Mouse (Mus musculus): ENCODE data around the gene Soat2. TPM values are rescaled to one million over a fixed set of nuclear protein-coding genes. Genes with fewer than 3 reads are reported as not detected.

Gene Soat2
- polyA plus RNA-seq, 1 experiment from 2014 or later: 0.30 TPM

- no peak overlapping the region for H3K4me3 ChIP-seq (ENCODE audit: low read length)
- 34% methylated on average over 7 of the region's 7 CpGs for WGBS
- H3K36me3 ChIP-seq (ENCODE audit: control insufficient read depth, insufficient read depth, low read length): no peaks in the 10 kb centered on the region
- peaks cover 15% of the 10 kb centered on the region for H3K4me1 ChIP-seq (replicated peaks; ENCODE audit: control insufficient read depth, insufficient read depth, low read length)
- no peaks in the 10 kb centered on the region for H3K9me3 ChIP-seq (ENCODE audit: control insufficient read depth, low read length)
- no peak overlapping the region for H3K27ac ChIP-seq (ENCODE audit: low read length)
- no peak overlapping the region for H3K9ac ChIP-seq (ENCODE audit: low read length)
- no peak for ATAC-seq (ENCODE audit: low read depth)
- no peak overlapping the region for H3K4me2 ChIP-seq (ENCODE audit: low read depth, low read length)
- H3K27me3 ChIP-seq (ENCODE audit: control insufficient read depth, insufficient read depth, low read depth, low read length): no peaks in the 10 kb centered on the region
These were observed 41.4 kb downstream of the Soat2 start for GRCm38 (mm10) chr15:102191699-102192098.

GRCm38 (mm10) chr15:102192271-102192812 is 42.0 kb downstream of the Soat2 start:
- 48% methylated on average over 7 of the region's 7 CpGs for WGBS
- H3K9ac ChIP-seq (ENCODE audit: low read length): no peak overlapping the region
- ATAC-seq (ENCODE audit: low read depth): no peak

GRCm38 (mm10) chr15:102192820-102193386 is 42.6 kb downstream of the Soat2 start:
- no peak for ATAC-seq (ENCODE audit: low read depth)
- no peaks in the 10 kb centered on the region for H3K36me3 ChIP-seq (ENCODE audit: control insufficient read depth, insufficient read depth, low read length)
- 37% methylated on average over 5 of the region's 5 CpGs for WGBS
- no peak overlapping the region for H3K4me3 ChIP-seq (ENCODE audit: low read length)
- H3K9ac ChIP-seq (ENCODE audit: low read length): no peak overlapping the region
- no peak overlapping the region for H3K4me2 ChIP-seq (ENCODE audit: low read depth, low read length)
- no peaks in the 10 kb centered on the region for H3K9me3 ChIP-seq (ENCODE audit: control insufficient read depth, low read length)
- no peaks in the 10 kb centered on the region for H3K27me3 ChIP-seq (ENCODE audit: control insufficient read depth, insufficient read depth, low read depth, low read length)
- H3K4me1 ChIP-seq (replicated peaks; ENCODE audit: control insufficient read depth, insufficient read depth, low read length): peaks cover 8% of the 10 kb centered on the region
- no peak overlapping the region for H3K27ac ChIP-seq (ENCODE audit: low read length)

More at GRCm38 (mm10) chr15:102192271-102192812, 42.0 kb downstream of the Soat2 start:
- H3K4me2 ChIP-seq (ENCODE audit: low read depth, low read length): no peak overlapping the region
- no peaks in the 10 kb centered on the region for H3K9me3 ChIP-seq (ENCODE audit: control insufficient read depth, low read length)
- H3K27me3 ChIP-seq (ENCODE audit: control insufficient read depth, insufficient read depth, low read depth, low read length): no peaks in the 10 kb centered on the region
- no peak overlapping the region for H3K27ac ChIP-seq (ENCODE audit: low read length)
- H3K4me1 ChIP-seq (replicated peaks; ENCODE audit: control insufficient read depth, insufficient read depth, low read length): peaks cover 13% of the 10 kb centered on the region
- H3K4me3 ChIP-seq (ENCODE audit: low read length): no peak overlapping the region
- H3K36me3 ChIP-seq (ENCODE audit: control insufficient read depth, insufficient read depth, low read length): no peaks in the 10 kb centered on the region

- H3K4me2 ChIP-seq (ENCODE audit: low read depth, low read length): no peak overlapping the region
- peaks cover 5% of the 10 kb centered on the region for H3K4me1 ChIP-seq (replicated peaks; ENCODE audit: control insufficient read depth, insufficient read depth, low read length)
- H3K27me3 ChIP-seq (ENCODE audit: control insufficient read depth, insufficient read depth, low read depth, low read length): no peaks in the 10 kb centered on the region
- no peak overlapping the region for H3K9ac ChIP-seq (ENCODE audit: low read length)
- no peaks in the 10 kb centered on the region for H3K36me3 ChIP-seq (ENCODE audit: control insufficient read depth, insufficient read depth, low read length)
- no peak overlapping the region for H3K4me3 ChIP-seq (ENCODE audit: low read length)
- no peaks in the 10 kb centered on the region for H3K9me3 ChIP-seq (ENCODE audit: control insufficient read depth, low read length)
- H3K27ac ChIP-seq (ENCODE audit: low read length): no peak overlapping the region
- ATAC-seq (ENCODE audit: low read depth): no peak
- WGBS: 79% methylated on average over 4 of the region's 4 CpGs
These were observed 43.3 kb downstream of the Soat2 start for GRCm38 (mm10) chr15:102193652-102194051.

- Histone ChIP-seq H3K27me3 (ENCODE audit: control insufficient read depth, insufficient read depth, low read depth, low read length) (no peaks in the 10 kb centered on the region), H3K4me1 (replicated peaks; ENCODE audit: control insufficient read depth, insufficient read depth, low read length) (no peaks in the 10 kb centered on the region), H3K9me3 (ENCODE audit: control insufficient read depth, low read length) (no peaks in the 10 kb centered on the region), H3K4me2 (ENCODE audit: low read depth, low read length) (no peak overlapping the region), H3K4me3 (ENCODE audit: low read length) (no peak overlapping the region), H3K36me3 (ENCODE audit: control insufficient read depth, insufficient read depth, low read length) (no peaks in the 10 kb centered on the region), H3K27ac (ENCODE audit: low read length) (no peak overlapping the region), H3K9ac (ENCODE audit: low read length) (no peak overlapping the region)
- WGBS: 71% methylated on average over 4 of the region's 4 CpGs
- no peak for ATAC-seq (ENCODE audit: low read depth)
These were observed 44.1 kb downstream of the Soat2 start for GRCm38 (mm10) chr15:102194439-102194838.

GRCm38 (mm10) chr15:102195373-102195772 is 45.0 kb downstream of the Soat2 start:
- whole genome bisulfite sequencing: 51% methylated on average over 4 of the region's 4 CpGs
- Histone ChIP-seq H3K27me3 (ENCODE audit: control insufficient read depth, insufficient read depth, low read depth, low read length) (no peaks in the 10 kb centered on the region), H3K9me3 (ENCODE audit: control insufficient read depth, low read length) (no peaks in the 10 kb centered on the region), H3K4me1 (replicated peaks; ENCODE audit: control insufficient read depth, insufficient read depth, low read length) (no peaks in the 10 kb centered on the region), H3K27ac (ENCODE audit: low read length) (no peak overlapping the region), H3K4me3 (ENCODE audit: low read length) (no peak overlapping the region), H3K36me3 (ENCODE audit: control insufficient read depth, insufficient read depth, low read length) (no peaks in the 10 kb centered on the region), H3K9ac (ENCODE audit: low read length) (no peak overlapping the region), H3K4me2 (ENCODE audit: low read depth, low read length) (no peak overlapping the region)
- no peak for ATAC-seq (ENCODE audit: low read depth)

- ATAC-seq (ENCODE audit: low read depth): no peak
- Histone ChIP-seq H3K36me3 (ENCODE audit: control insufficient read depth, insufficient read depth, low read length) (no peaks in the 10 kb centered on the region; the same call in 1 of the 2 replicates), H3K4me1 (replicated peaks; ENCODE audit: control insufficient read depth, insufficient read depth, low read length) (peaks cover 3% of the 10 kb centered on the region; the same call in 1 of the 2 replicates), H3K4me3 (ENCODE audit: low read length) (no peak overlapping the region), H3K27me3 (ENCODE audit: control insufficient read depth, insufficient read depth, low read depth, low read length) (no peaks in the 10 kb centered on the region), H3K9ac (ENCODE audit: low read length) (no peak overlapping the region), H3K9me3 (ENCODE audit: control insufficient read depth, low read length) (no peaks in the 10 kb centered on the region), H3K27ac (ENCODE audit: low read length) (no peak overlapping the region), H3K4me2 (ENCODE audit: low read depth, low read length) (no peak overlapping the region)
- WGBS: 57% methylated on average over 4 of the region's 4 CpGs
These were observed 48.5 kb downstream of the Soat2 start for GRCm38 (mm10) chr15:102198841-102199240.

GRCm38 (mm10) chr15:102202971-102203834 is 52.9 kb downstream of the Soat2 start, which contains the start of gene Zfp740:
Gene Zfp740, plus strand, starts transcription at chr15:102203249.
- H3K4me2 ChIP-seq (ENCODE audit: low read depth, low read length): peak within 1 kb of the TSS; percentile 76
- ATAC-seq (ENCODE audit: low read depth): peak; percentile 98
- no peaks in the 10 kb centered on the region for H3K27me3 ChIP-seq (ENCODE audit: control insufficient read depth, insufficient read depth, low read depth, low read length)
- WGBS: under 1% methylated on average over 54 of the region's 68 CpGs
- H3K4me3 ChIP-seq (ENCODE audit: low read length): peak within 1 kb of the TSS; percentile 85
- no peaks in the 10 kb centered on the region for H3K9me3 ChIP-seq (ENCODE audit: control insufficient read depth, low read length)
- peak within 1 kb of the TSS; percentile 100 for H3K27ac ChIP-seq (ENCODE audit: low read length)
- peaks cover 30% of the 10 kb centered on the region for H3K4me1 ChIP-seq (replicated peaks; ENCODE audit: control insufficient read depth, insufficient read depth, low read length)
- peaks cover 10% of the 10 kb centered on the region for H3K36me3 ChIP-seq (ENCODE audit: control insufficient read depth, insufficient read depth, low read length)
- H3K9ac ChIP-seq (ENCODE audit: low read length): peak within 1 kb of the TSS; percentile 98

GRCm38 (mm10) chr15:102203835-102204381 is 53.6 kb downstream of the Soat2 start:
- Histone ChIP-seq H3K4me3 (ENCODE audit: low read length) (peak overlapping the region; percentile 85), H3K27me3 (ENCODE audit: control insufficient read depth, insufficient read depth, low read depth, low read length) (no peaks in the 10 kb centered on the region), H3K4me1 (replicated peaks; ENCODE audit: control insufficient read depth, insufficient read depth, low read length) (peaks cover 30% of the 10 kb centered on the region), H3K4me2 (ENCODE audit: low read depth, low read length) (peak overlapping the region; percentile 76), H3K36me3 (ENCODE audit: control insufficient read depth, insufficient read depth, low read length) (peaks cover 17% of the 10 kb centered on the region), H3K9ac (ENCODE audit: low read length) (peak overlapping the region; percentile 98), H3K27ac (ENCODE audit: low read length) (peak overlapping the region; percentile 100), H3K9me3 (ENCODE audit: control insufficient read depth, low read length) (no peaks in the 10 kb centered on the region)
- 0% methylated on average over 24 of the region's 72 CpGs for WGBS
- peak; percentile 53 for ATAC-seq (ENCODE audit: low read depth)
